Mouse (Mus musculus) neural tube, embryonic 11.5 days (tissue): ENCODE results near the gene C3ar1. TPM values are rescaled to one million over a fixed set of nuclear protein-coding genes. Genes with fewer than 3 reads are reported as not detected.

ENCODE experiments used
- ATAC-seq: fragments of 200-750 bp; cut with Nextera tagmentation; 2 replicates; pipeline ENCODE4 v1.8.0; 2017; ENCODE audit warnings: moderate number of reproducible peaks, mild to moderate bottlenecking, moderate TSS enrichment, moderate library complexity; ENCODE audit not compliant: insufficient read depth, low FRiP score, low TSS enrichment
- DNase-seq: peaks from one replicate; pipeline ENCODE4 v3.0.0-alpha.2; 2015; ENCODE audit warnings: low spot score
- H3K27ac ChIP-seq: fragments of 300-500 bp; sonication (generic); 2 replicates; pipeline ENCODE4 v1.5.1; 2014; ENCODE audit warnings: low read depth, mild to moderate bottlenecking, low read length
- H3K27me3 ChIP-seq: fragments of 300-500 bp; sonication (generic); 2 replicates; pipeline ENCODE4 v1.6.1; 2014; ENCODE audit warnings: mild to moderate bottlenecking, low read length, mixed read lengths; ENCODE audit not compliant: control insufficient read depth, insufficient read depth
- H3K36me3 ChIP-seq: fragments of 300-500 bp; sonication (generic); 2 replicates; pipeline ENCODE4 v1.6.1; 2014; ENCODE audit warnings: mild to moderate bottlenecking, low read length, moderate library complexity, mixed read lengths; ENCODE audit not compliant: control insufficient read depth, insufficient read depth
- H3K4me1 ChIP-seq: fragments of 300-500 bp; sonication (generic); 2 replicates; pipeline ENCODE4 v1.6.1; 2014; ENCODE audit warnings: low read length, mixed read lengths; ENCODE audit not compliant: control insufficient read depth, insufficient read depth
- H3K4me2 ChIP-seq: fragments of 300-500 bp; sonication (generic); 2 replicates; pipeline ENCODE4 v1.6.1; 2014; ENCODE audit warnings: low read depth, mild to moderate bottlenecking, moderate library complexity
- H3K4me3 ChIP-seq: fragments of 300-500 bp; sonication (generic); 2 replicates; pipeline ENCODE4 v1.5.1; 2014; ENCODE audit warnings: low read depth, low read length
- H3K9ac ChIP-seq: fragments of 300-500 bp; sonication (generic); 2 replicates; pipeline ENCODE4 v1.6.1; 2014; ENCODE audit warnings: mild to moderate bottlenecking, low read length
- H3K9me3 ChIP-seq: fragments of 300-500 bp; sonication (generic); 2 replicates; pipeline ENCODE4 v1.6.1; 2016; ENCODE audit warnings: low read length; ENCODE audit not compliant: control insufficient read depth
- WGBS: fragments of 180-500 bp; shearing (Covaris S2); extraction: QIAGEN DNeasy Blood & Tissue Kit; methylation state at CpG from one replicate; pipeline ENCODE4 v1.1.7; 2014; 5-methylcytosine and 5-hydroxymethylcytosine counted together
- polyA plus RNA-seq: library from polyadenylated mRNA; unstranded; fragments of >200 nt; fragmentation: Nextera tagmentation; extraction: Ambion mirVana; gene quantifications from 2 replicates; pipeline ENCODE4 v1.2.1, GENCODE M21; 2014

The C3ar1 gene
- polyA plus RNA-seq, 1 experiment from 2014 or later = 1.8 TPM

GRCm38 (mm10) chr6:122820799-122821650, 34.9 kb downstream of the C3ar1 start:
- DNase-seq (no peak), ATAC-seq (peak; percentile 47)

GRCm38 (mm10) chr6:122820071-122820798, 35.7 kb downstream of the C3ar1 start:
- Histone ChIP-seq H3K9me3 (no peaks in the 10 kb centered on the region), H3K36me3 (no peaks in the 10 kb centered on the region), H3K4me1 (peaks cover 11% of the 10 kb centered on the region), H3K4me2 (peak overlapping the region; percentile 82), H3K27me3 (no peaks in the 10 kb centered on the region), H3K27ac (0 out of 2 replicates have a peak overlapping the region, but pooled peaks have one; percentile 4), H3K9ac (peak overlapping the region; percentile 91), H3K4me3 (peak overlapping the region; percentile 82)
- under 1% methylated on average over 32 of the region's 38 CpGs for WGBS
- DNase-seq (peak; percentile 52), ATAC-seq (peak; percentile 67)

More at GRCm38 (mm10) chr6:122820799-122821650, 34.9 kb downstream of the C3ar1 start:
- Histone ChIP-seq H3K27ac (no peak overlapping the region), H3K9ac (no peak overlapping the region), H3K9me3 (no peaks in the 10 kb centered on the region), H3K27me3 (no peaks in the 10 kb centered on the region), H3K4me3 (peak overlapping the region; percentile 82), H3K36me3 (no peaks in the 10 kb centered on the region), H3K4me2 (peak overlapping the region; percentile 82), H3K4me1 (peaks cover 11% of the 10 kb centered on the region)
- WGBS = 29% methylated on average over 14 of the region's 15 CpGs

GRCm38 (mm10) chr6:122819306-122820070, 36.5 kb downstream of the C3ar1 start, which contains the start of gene Foxj2:
Gene Foxj2 (plus strand): TSS chr6:122819914.
- Histone ChIP-seq H3K27ac (0 out of 2 replicates have a peak within 1 kb of the TSS, but pooled peaks have one; percentile 4), H3K9me3 (no peaks in the 10 kb centered on the region), H3K27me3 (no peaks in the 10 kb centered on the region), H3K9ac (peak within 1 kb of the TSS; percentile 91), H3K4me1 (peaks cover 11% of the 10 kb centered on the region), H3K36me3 (no peaks in the 10 kb centered on the region), H3K4me3 (peak within 1 kb of the TSS; percentile 82), H3K4me2 (peak within 1 kb of the TSS; percentile 82)
- WGBS = 3% methylated on average over 45 of the region's 61 CpGs
- ATAC-seq (peak; percentile 80), DNase-seq (peak; percentile 78)

GRCm38 (mm10) chr6:122813640-122814039, 42.3 kb downstream of the C3ar1 start:
- no peaks in the 10 kb centered on the region for H3K9me3 ChIP-seq
- no peaks in the 10 kb centered on the region for H3K27me3 ChIP-seq
- no peak overlapping the region for H3K27ac ChIP-seq
- ATAC-seq (no peak), DNase-seq (no peak)
- no peak overlapping the region for H3K4me3 ChIP-seq
- H3K4me1 ChIP-seq = no peaks in the 10 kb centered on the region
- H3K4me2 ChIP-seq = no peak overlapping the region
- H3K36me3 ChIP-seq = no peaks in the 10 kb centered on the region
- H3K9ac ChIP-seq = no peak overlapping the region
- 88% methylated on average over 4 of the region's 4 CpGs for WGBS

GRCm38 (mm10) chr6:122812716-122813115, 43.2 kb downstream of the C3ar1 start:
- H3K4me1 ChIP-seq = no peaks in the 10 kb centered on the region
- H3K36me3 ChIP-seq = no peaks in the 10 kb centered on the region
- no peak overlapping the region for H3K4me2 ChIP-seq
- H3K27ac ChIP-seq = no peak overlapping the region
- H3K9me3 ChIP-seq = no peaks in the 10 kb centered on the region
- DNase-seq = no peak
- H3K9ac ChIP-seq = no peak overlapping the region
- 94% methylated on average over 4 of the region's 4 CpGs for WGBS
- ATAC-seq = no peak
- H3K4me3 ChIP-seq = no peak overlapping the region
- no peaks in the 10 kb centered on the region for H3K27me3 ChIP-seq

GRCm38 (mm10) chr6:122811771-122812600, 44.0 kb downstream of the C3ar1 start:
- peak overlapping the region; percentile 52 for H3K4me3 ChIP-seq
- H3K4me2 ChIP-seq = peak overlapping the region; percentile 51
- peak overlapping the region; percentile 73 for H3K9ac ChIP-seq
- ATAC-seq = peak; percentile 28; the same call in 1 of the 2 replicates
- no peaks in the 10 kb centered on the region for H3K27me3 ChIP-seq
- no peaks in the 10 kb centered on the region for H3K9me3 ChIP-seq
- no peaks in the 10 kb centered on the region for H3K36me3 ChIP-seq
- H3K4me1 ChIP-seq = no peaks in the 10 kb centered on the region
- H3K27ac ChIP-seq = peak overlapping the region; percentile 96
- DNase-seq = peak; percentile 53
- WGBS = 29% methylated on average over 16 of the region's 16 CpGs

GRCm38 (mm10) chr6:122811280-122811652, 44.7 kb downstream of the C3ar1 start:
- H3K27me3 ChIP-seq = no peaks in the 10 kb centered on the region
- under 1% methylated on average over 38 of the region's 38 CpGs for WGBS
- no peaks in the 10 kb centered on the region for H3K4me1 ChIP-seq
- no peaks in the 10 kb centered on the region for H3K36me3 ChIP-seq
- DNase-seq = peak; percentile 88
- H3K4me3 ChIP-seq = peak overlapping the region; percentile 52
- H3K9me3 ChIP-seq = no peaks in the 10 kb centered on the region
- peak; percentile 91 for ATAC-seq
- H3K9ac ChIP-seq = peak overlapping the region; percentile 73
- H3K4me2 ChIP-seq = peak overlapping the region; percentile 51
- peak overlapping the region; percentile 96 for H3K27ac ChIP-seq
